Mouse (Mus musculus) neural tube, embryonic 13.5 days (tissue): ENCODE measurements at regions not wholly inside any gene's neighbourhood (a gene's known extent, or its start where the extent isn't known, plus 50 kb on each side); places are given as distances from the start of the nearest gene placed in this dataset.

Experiments
- ATAC-seq: fragments of 200-750 bp; cut with Nextera tagmentation; 2 replicates; pipeline ENCODE4 v1.8.0; 2017; ENCODE audit warnings: low read depth, mild to moderate bottlenecking, moderate TSS enrichment, moderate library complexity
- H3K27ac ChIP-seq: fragments of 300-500 bp; sonication (generic); replicated peaks from 2 replicates; pipeline ENCODE4 v1.5.1; 2015; ENCODE audit warnings: moderate library complexity, mild to moderate bottlenecking, inconsistent platforms
- H3K27me3 ChIP-seq: fragments of 300-500 bp; sonication (generic); 2 replicates; pipeline ENCODE4 v1.6.1; 2015; ENCODE audit warnings: mild to moderate bottlenecking, inconsistent platforms
- H3K36me3 ChIP-seq: fragments of 300-500 bp; sonication (generic); 2 replicates; pipeline ENCODE4 v1.6.1; 2015; ENCODE audit warnings: mild to moderate bottlenecking, inconsistent platforms
- H3K4me1 ChIP-seq: fragments of 300-500 bp; sonication (generic); replicated peaks from 2 replicates; pipeline ENCODE4 v1.6.1; 2015; ENCODE audit warnings: inconsistent platforms
- H3K4me2 ChIP-seq: fragments of 300-500 bp; sonication (generic); 2 replicates; pipeline ENCODE4 v1.6.1; 2015; ENCODE audit warnings: inconsistent platforms, mild to moderate bottlenecking, moderate library complexity
- H3K4me3 ChIP-seq: fragments of 300-500 bp; sonication (generic); 2 replicates; pipeline ENCODE4 v1.5.1; 2015; ENCODE audit warnings: mild to moderate bottlenecking, inconsistent platforms
- H3K9ac ChIP-seq: fragments of 300-500 bp; sonication (generic); 2 replicates; pipeline ENCODE4 v1.6.1; 2015; ENCODE audit warnings: moderate library complexity, mild to moderate bottlenecking, inconsistent platforms
- H3K9me3 ChIP-seq: fragments of 300-500 bp; sonication (generic); 2 replicates; pipeline ENCODE4 v1.6.1; 2016; ENCODE audit warnings: inconsistent platforms
- WGBS: fragments of 180-500 bp; shearing (Covaris S2); methylation state at CpG from one replicate; pipeline ENCODE4 v1.1.7; 2015; 5-methylcytosine and 5-hydroxymethylcytosine counted together

GRCm38 (mm10) chr13:59968584-59969240 lies 145.8 kb upstream of the Tut7 start:
- ATAC-seq: no peak
- Histone ChIP-seq H3K4me3 (no peak overlapping the region), H3K27me3 (peaks cover 30% of the 10 kb centered on the region), H3K36me3 (no peaks in the 10 kb centered on the region), H3K9ac (no peak overlapping the region), H3K4me1 (peaks cover 18% of the 10 kb centered on the region), H3K4me2 (no peak overlapping the region), H3K27ac (no peak overlapping the region), H3K9me3 (no peaks in the 10 kb centered on the region)
- 89% methylated on average over 19 of the region's 19 CpGs for WGBS

GRCm38 (mm10) chr13:59966535-59967255 lies 143.7 kb upstream of the Tut7 start:
- no peak for ATAC-seq
- Histone ChIP-seq H3K27ac (no peak overlapping the region), H3K9ac (no peak overlapping the region), H3K4me1 (peaks cover 13% of the 10 kb centered on the region), H3K4me2 (no peak overlapping the region), H3K36me3 (no peaks in the 10 kb centered on the region), H3K9me3 (no peaks in the 10 kb centered on the region), H3K27me3 (peaks cover 22% of the 10 kb centered on the region), H3K4me3 (no peak overlapping the region)
- WGBS: 78% methylated on average over 17 of the region's 17 CpGs

GRCm38 (mm10) chr13:59964981-59965380 lies 142.0 kb upstream of the Tut7 start:
- no peak for ATAC-seq
- no peak overlapping the region for H3K4me2 ChIP-seq
- H3K9me3 ChIP-seq: no peaks in the 10 kb centered on the region
- H3K36me3 ChIP-seq: no peaks in the 10 kb centered on the region
- 93% methylated on average over 2 of the region's 2 CpGs for WGBS
- H3K27me3 ChIP-seq: peaks cover 11% of the 10 kb centered on the region; the same call in 1 of the 2 replicates
- no peak overlapping the region for H3K4me3 ChIP-seq
- no peak overlapping the region for H3K27ac ChIP-seq
- no peaks in the 10 kb centered on the region for H3K4me1 ChIP-seq
- no peak overlapping the region for H3K9ac ChIP-seq

- Histone ChIP-seq H3K27me3 (no peaks in the 10 kb centered on the region), H3K4me3 (no peak overlapping the region), H3K9me3 (no peaks in the 10 kb centered on the region), H3K9ac (no peak overlapping the region), H3K36me3 (no peaks in the 10 kb centered on the region), H3K4me2 (no peak overlapping the region), H3K27ac (no peak overlapping the region), H3K4me1 (no peaks in the 10 kb centered on the region)
- 81% methylated on average over 21 of the region's 21 CpGs for WGBS
- no peak for ATAC-seq
These were observed 140.0 kb upstream of the Tut7 start for GRCm38 (mm10) chr13:59962676-59963664.

DNA sequence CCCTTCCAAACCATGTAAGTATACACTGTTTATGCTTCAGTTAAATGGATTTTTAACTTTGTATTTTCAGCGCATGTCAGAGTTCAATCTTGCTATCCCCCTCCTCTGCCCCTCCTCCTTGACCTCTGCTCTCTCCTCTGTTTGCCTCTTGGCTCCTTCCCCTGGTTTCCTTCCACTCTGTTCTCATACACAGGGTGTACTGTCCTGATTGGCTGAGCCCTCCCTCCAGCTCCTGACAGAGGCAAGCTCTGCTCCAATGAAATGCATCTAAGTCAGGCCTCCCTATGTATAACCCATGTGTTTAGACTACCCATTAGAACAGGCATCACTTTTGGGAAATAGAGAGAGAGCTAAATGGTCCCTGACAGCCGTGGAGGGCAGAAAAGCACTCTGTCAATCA lies 133.5 kb upstream of the Tut7 start:
- 63% methylated on average over 2 of the region's 2 CpGs for WGBS
- Histone ChIP-seq H3K4me1 (no peaks in the 10 kb centered on the region), H3K27ac (no peak overlapping the region), H3K9ac (no peak overlapping the region), H3K9me3 (no peaks in the 10 kb centered on the region), H3K36me3 (no peaks in the 10 kb centered on the region), H3K4me2 (no peak overlapping the region), H3K4me3 (no peak overlapping the region), H3K27me3 (no peaks in the 10 kb centered on the region)
- ATAC-seq: no peak

GRCm38 (mm10) chr13:59952809-59953208 lies 129.9 kb upstream of the Tut7 start:
- Histone ChIP-seq H3K36me3 (no peaks in the 10 kb centered on the region), H3K4me2 (no peak overlapping the region), H3K4me1 (no peaks in the 10 kb centered on the region), H3K4me3 (no peak overlapping the region), H3K9ac (no peak overlapping the region), H3K27ac (no peak overlapping the region), H3K27me3 (no peaks in the 10 kb centered on the region), H3K9me3 (no peaks in the 10 kb centered on the region)
- whole genome bisulfite sequencing: 73% methylated on average over 4 of the region's 4 CpGs
- ATAC-seq: no peak

GRCm38 (mm10) chr13:59952116-59952515 lies 129.2 kb upstream of the Tut7 start:
- Histone ChIP-seq H3K4me3 (no peak overlapping the region), H3K27me3 (no peaks in the 10 kb centered on the region), H3K9me3 (no peaks in the 10 kb centered on the region), H3K4me2 (no peak overlapping the region), H3K4me1 (0 out of 2 replicates have a peak, but pooled peaks cover 3% of the 10 kb centered on the region), H3K36me3 (no peaks in the 10 kb centered on the region), H3K27ac (no peak overlapping the region), H3K9ac (no peak overlapping the region)
- no peak for ATAC-seq
- WGBS: 61% methylated on average over 3 of the region's 3 CpGs

DNA sequence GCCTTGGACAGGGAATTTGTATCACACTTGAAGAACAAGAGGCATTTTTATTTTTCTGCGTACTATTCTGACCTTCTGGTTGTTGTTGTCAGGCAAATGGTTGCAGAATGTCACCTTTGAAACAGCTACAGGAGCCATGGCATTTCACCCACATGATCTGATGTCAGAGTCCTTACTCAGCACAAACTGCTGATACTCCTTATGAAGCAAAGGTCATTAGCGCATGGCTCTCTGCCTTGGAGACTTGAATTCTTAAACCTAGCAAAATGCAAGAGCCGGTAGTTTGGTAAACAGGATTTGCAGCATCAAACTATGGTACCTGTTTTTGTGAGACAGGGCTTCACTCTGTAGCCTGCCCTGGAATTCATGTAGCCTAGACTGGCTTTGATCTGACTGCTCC lies 127.3 kb upstream of the Tut7 start:
- H3K9me3 ChIP-seq: no peaks in the 10 kb centered on the region
- H3K4me2 ChIP-seq: no peak overlapping the region
- H3K4me3 ChIP-seq: no peak overlapping the region
- no peak overlapping the region for H3K9ac ChIP-seq
- H3K36me3 ChIP-seq: no peaks in the 10 kb centered on the region
- ATAC-seq: no peak
- H3K4me1 ChIP-seq: 0 out of 2 replicates have a peak, but pooled peaks cover 3% of the 10 kb centered on the region
- no peaks in the 10 kb centered on the region for H3K27me3 ChIP-seq
- H3K27ac ChIP-seq: no peak overlapping the region
- 93% methylated on average over 3 of the region's 3 CpGs for WGBS

DNA sequence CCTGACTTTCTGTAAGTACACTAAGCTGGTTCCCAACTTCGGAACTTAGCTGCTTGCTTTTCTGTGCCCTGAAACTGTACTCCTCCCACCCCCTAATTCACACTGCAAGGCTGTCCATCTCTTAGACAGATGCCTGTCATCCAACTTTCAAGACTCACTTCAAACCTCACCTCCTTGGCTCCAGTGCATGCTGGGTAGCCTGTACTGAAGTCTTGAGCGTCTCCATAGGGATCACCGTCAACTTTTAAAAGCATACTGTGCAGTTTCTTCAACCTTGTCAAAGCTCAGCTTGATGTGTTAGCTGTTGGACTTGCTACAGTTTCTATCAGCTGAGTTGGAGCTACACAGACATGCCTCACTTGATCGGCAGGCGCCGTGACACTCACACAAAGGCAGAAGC lies 126.5 kb upstream of the Tut7 start:
- Histone ChIP-seq H3K4me3 (no peak overlapping the region), H3K4me2 (no peak overlapping the region), H3K27ac (no peak overlapping the region), H3K9ac (no peak overlapping the region), H3K36me3 (no peaks in the 10 kb centered on the region), H3K9me3 (no peaks in the 10 kb centered on the region), H3K27me3 (no peaks in the 10 kb centered on the region), H3K4me1 (0 out of 2 replicates have a peak, but pooled peaks cover 3% of the 10 kb centered on the region)
- 84% methylated on average over 6 of the region's 6 CpGs for WGBS
- no peak for ATAC-seq

DNA sequence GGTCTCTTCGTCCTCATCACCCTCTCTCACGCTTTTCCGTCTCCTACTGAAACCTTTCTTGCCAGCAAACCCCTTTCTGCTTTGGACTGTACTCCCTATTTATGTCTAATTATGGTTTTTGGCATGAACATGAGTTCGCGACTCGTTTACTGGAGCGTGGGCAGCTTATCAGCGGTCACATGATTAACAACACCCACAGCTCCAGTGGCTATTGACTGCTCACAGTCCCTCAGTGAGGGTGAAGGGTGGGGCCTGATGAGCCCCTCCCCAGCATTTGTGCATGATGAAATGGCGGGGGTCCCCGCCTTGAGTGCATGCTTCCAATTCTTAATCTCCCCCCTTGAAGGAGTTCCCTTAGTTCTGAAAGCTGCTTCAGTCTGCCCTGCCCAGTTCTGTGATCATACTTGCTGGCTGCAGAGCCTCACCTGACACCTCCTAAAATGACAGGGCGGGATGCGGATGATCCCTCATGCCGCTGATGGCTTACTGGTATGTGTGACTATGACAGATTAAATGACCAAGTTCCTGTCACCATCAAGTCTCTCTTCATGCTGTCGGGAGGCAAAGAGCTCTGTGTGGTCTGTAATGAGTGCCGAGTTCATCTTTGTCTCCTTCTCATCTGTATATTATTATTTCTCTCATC lies 125.7 kb upstream of the Tut7 start:
- no peaks in the 10 kb centered on the region for H3K27me3 ChIP-seq
- no peak overlapping the region for H3K9ac ChIP-seq
- H3K27ac ChIP-seq: no peak overlapping the region
- 85% methylated on average over 15 of the region's 15 CpGs for WGBS
- no peak overlapping the region for H3K4me3 ChIP-seq
- H3K4me1 ChIP-seq: 0 out of 2 replicates have a peak, but pooled peaks cover 4% of the 10 kb centered on the region
- H3K36me3 ChIP-seq: no peaks in the 10 kb centered on the region
- no peak for ATAC-seq
- H3K9me3 ChIP-seq: no peaks in the 10 kb centered on the region
- H3K4me2 ChIP-seq: no peak overlapping the region

GRCm38 (mm10) chr13:59947461-59947860 lies 124.5 kb upstream of the Tut7 start:
- no peak overlapping the region for H3K4me2 ChIP-seq

More at GRCm38 (mm10) chr13:59947461-59947860, 124.5 kb upstream of the Tut7 start:
- ATAC-seq: no peak
- H3K9ac ChIP-seq: no peak overlapping the region
- no peaks in the 10 kb centered on the region for H3K9me3 ChIP-seq
- H3K36me3 ChIP-seq: no peaks in the 10 kb centered on the region
- 68% methylated on average over 5 of the region's 5 CpGs for WGBS
- 0 out of 2 replicates have a peak, but pooled peaks cover 7% of the 10 kb centered on the region for H3K4me1 ChIP-seq
- H3K4me3 ChIP-seq: no peak overlapping the region
- no peaks in the 10 kb centered on the region for H3K27me3 ChIP-seq
- no peak overlapping the region for H3K27ac ChIP-seq
